ENCODE assay signal across 8 mouse cellular contexts in genomic region chr11:75732434-75733226, GRCm38 (mm10). TPM values are rescaled to one million over a fixed set of nuclear protein-coding genes. Genes with fewer than 3 reads are reported as not detected.
DNase-seq lines count a peak whose midpoint lies in the region; ATAC-seq and TF ChIP-seq lines count a peak whose summit lies in the region.

TSS of gene Ywhae (plus strand) at chr11:75732869.

- intact Hi-C loops in heart, postnatal 10 days (cut with DNase I): no loop called here

- peak within 1 kb of the TSS; percentile 99 for H3K9ac ChIP-seq in forebrain, embryonic 13.5 days
- H3K9ac ChIP-seq in liver, postnatal 0 days (replicated peaks): peak within 1 kb of the TSS; percentile 94
- peak within 1 kb of the TSS; percentile 98 for H3K9ac ChIP-seq in neural tube, embryonic 14.5 days (replicated peaks; ENCODE audit: low read depth, low read length)

- H3K4me2 ChIP-seq in forebrain, embryonic 13.5 days: peak within 1 kb of the TSS; percentile 75
- peak within 1 kb of the TSS; percentile 90 for H3K4me2 ChIP-seq in liver, postnatal 0 days (ENCODE audit: low read depth, low read length)
- H3K4me2 ChIP-seq in neural tube, embryonic 14.5 days (ENCODE audit: low read depth, low read length): peak within 1 kb of the TSS; percentile 80

- peak; percentile 89 for DNase-seq in c-Kit-positive CD71-positive TER-119-positive erythroid progenitor cells, embryonic 14.5 days (ENCODE audit: low spot score)
- peak; percentile 93 to 94 for DNase-seq in heart, postnatal 10 days
- peak; percentile 73 for DNase-seq in large intestine, adult 2 months (ENCODE audit: low read depth, low spot score)
- DNase-seq in liver, postnatal 0 days: peak; percentile 98
- peak; percentile 95 for DNase-seq in testis, postnatal 14 days (ENCODE audit: low spot score)

- TF ChIP-seq EP300 in liver, postnatal 0 days (IDR thresholded peaks at IDR 0.05; ENCODE audit: low read depth): peak; percentile 47; the same call in 1 of the 2 replicates

- peaks cover 32% of the 10 kb centered on the region for H3K36me3 ChIP-seq in E14TG2a.4 (ENCODE audit: insufficient read depth, low read length)
- H3K36me3 ChIP-seq in forebrain, embryonic 13.5 days (ENCODE audit: poor library complexity, severe bottlenecking): peaks cover under 1% of the 10 kb centered on the region; the same call in 1 of the 2 replicates
- no peaks in the 10 kb centered on the region for H3K36me3 ChIP-seq in liver, postnatal 0 days (replicated peaks; ENCODE audit: insufficient read depth, low read length)
- H3K36me3 ChIP-seq in neural tube, embryonic 14.5 days (ENCODE audit: control insufficient read depth, insufficient read depth, low read length): no peaks in the 10 kb centered on the region

- TF ChIP-seq CTCF in E14TG2a.4 (conservative IDR thresholded peaks at IDR 0.05; ENCODE audit: low read length): no peak
- no peak for TF ChIP-seq CTCF in liver, postnatal 0 days (IDR thresholded peaks at IDR 0.05; ENCODE audit: low read depth)

- peak within 1 kb of the TSS; percentile 99 for H3K27ac ChIP-seq in forebrain, embryonic 13.5 days
- peak within 1 kb of the TSS; percentile 96 for H3K27ac ChIP-seq in liver, postnatal 0 days (ENCODE audit: low read depth)
- peak within 1 kb of the TSS; percentile 100 for H3K27ac ChIP-seq in neural tube, embryonic 14.5 days (ENCODE audit: low read depth, low read length)

- H3K4me3 ChIP-seq in E14TG2a.4 (replicated peaks; ENCODE audit: low read length): peak within 1 kb of the TSS; percentile 93
- peak within 1 kb of the TSS; percentile 87 for H3K4me3 ChIP-seq in forebrain, embryonic 13.5 days
- peak within 1 kb of the TSS; percentile 96 for H3K4me3 ChIP-seq in liver, postnatal 0 days (ENCODE audit: low read depth, low read length)
- H3K4me3 ChIP-seq in neural tube, embryonic 14.5 days (ENCODE audit: low read depth, low read length): peak within 1 kb of the TSS; percentile 88

- peak; percentile 94 for ATAC-seq in forebrain, embryonic 13.5 days
- peak; percentile 92 for ATAC-seq in liver, postnatal 0 days
- peak; percentile 92 for ATAC-seq in neural tube, embryonic 14.5 days (ENCODE audit: low read depth)

- H3K27me3 ChIP-seq in E14TG2a.4 (ENCODE audit: insufficient read depth, low read length): no peaks in the 10 kb centered on the region
- no peaks in the 10 kb centered on the region for H3K27me3 ChIP-seq in forebrain, embryonic 13.5 days
- H3K27me3 ChIP-seq in liver, postnatal 0 days (ENCODE audit: insufficient read depth, low read length): no peaks in the 10 kb centered on the region
- no peaks in the 10 kb centered on the region for H3K27me3 ChIP-seq in neural tube, embryonic 14.5 days (ENCODE audit: control insufficient read depth, insufficient read depth, low read length)

- WGBS in forebrain, embryonic 13.5 days: under 1% methylated on average over 57 of the region's 76 CpGs
- under 1% methylated on average over 76 of the region's 76 CpGs for WGBS in large intestine, adult 2 months
- WGBS in liver, postnatal 0 days (ENCODE audit: insufficient replicate concordance): under 1% methylated on average over 67 of the region's 76 CpGs
- WGBS in neural tube, embryonic 14.5 days: under 1% methylated on average over 69 of the region's 76 CpGs

- H3K9me3 ChIP-seq in E14TG2a.4 (ENCODE audit: low read length): no peaks in the 10 kb centered on the region
- no peaks in the 10 kb centered on the region for H3K9me3 ChIP-seq in forebrain, embryonic 13.5 days (replicated peaks)
- H3K9me3 ChIP-seq in liver, postnatal 0 days (ENCODE audit: low read length): no peaks in the 10 kb centered on the region
- no peaks in the 10 kb centered on the region for H3K9me3 ChIP-seq in neural tube, embryonic 14.5 days (ENCODE audit: control insufficient read depth, low read length)

- H3K4me1 ChIP-seq in E14TG2a.4 (replicated peaks; ENCODE audit: low read depth, low read length): peaks cover 54% of the 10 kb centered on the region
- peaks cover 38% of the 10 kb centered on the region for H3K4me1 ChIP-seq in forebrain, embryonic 13.5 days
- H3K4me1 ChIP-seq in liver, postnatal 0 days (ENCODE audit: insufficient read depth): peaks cover 24% of the 10 kb centered on the region
- peaks cover 33% of the 10 kb centered on the region for H3K4me1 ChIP-seq in neural tube, embryonic 14.5 days (ENCODE audit: control insufficient read depth, insufficient read depth, low read length)

RNA-seq across cellular contexts. Expression of gene Ywhae, which starts in this region (rescaled TPM):
- polyA plus RNA-seq in forebrain, embryonic 13.5 days (2015; fragmentation: Nextera tagmentation; extraction: Ambion mirVana): 1,451 and 1,470 TPM in 2 replicates
- total RNA-seq in heart, postnatal 10 days (2021): 100 to 1,000 TPM; 738 to 749 TPM
- polyA plus RNA-seq in large intestine, adult 2 months (2012; rRNA removed): 162 and 172 TPM in 2 replicates
- polyA plus RNA-seq in liver, postnatal 0 days (2015; fragmentation: Nextera tagmentation; extraction: Ambion mirVana): 190 and 204 TPM in 2 replicates
- polyA plus RNA-seq in neural tube, embryonic 14.5 days (2014; fragmentation: Nextera tagmentation; extraction: Ambion mirVana): 1,519 and 1,581 TPM in 2 replicates

Comparison
In these comparisons a context has a peak if more than half of its experiments do, and no peak if none do; other contexts are left out.
1. Peak in every context shown above with its lines: DNase-seq, ATAC-seq, H3K4me3 ChIP-seq and H3K27ac ChIP-seq.